Mouse (Mus musculus) liver, embryonic 16.5 days (tissue): ENCODE results near the gene Ager. TPM values are rescaled to one million over a fixed set of nuclear protein-coding genes. Genes with fewer than 3 reads are reported as not detected.
A peak's percentile ranks its signal among the peaks of the same experiment; 100 is the strongest.

Experiments used
- ATAC-seq: fragments of 200-750 bp; cut with Nextera tagmentation; 2 replicates; pipeline ENCODE4 v1.8.0; 2017; ENCODE audit warnings: low read depth, mild to moderate bottlenecking, moderate number of reproducible peaks, moderate library complexity
- H3K27ac ChIP-seq: fragments of 300-500 bp; sonication (generic); 2 replicates; pipeline ENCODE4 v1.5.1; 2014; ENCODE audit warnings: mild to moderate bottlenecking, low read length
- H3K27me3 ChIP-seq: fragments of 300-500 bp; sonication (generic); 2 replicates; pipeline ENCODE4 v1.6.1; 2014; ENCODE audit warnings: low read depth, low read length, mixed read lengths; ENCODE audit not compliant: control insufficient read depth, insufficient read depth
- H3K36me3 ChIP-seq: fragments of 300-500 bp; sonication (generic); 2 replicates; pipeline ENCODE4 v1.6.1; 2014; ENCODE audit warnings: mild to moderate bottlenecking; ENCODE audit not compliant: control insufficient read depth, insufficient read depth
- H3K4me1 ChIP-seq: fragments of 300-500 bp; sonication (generic); 2 replicates; pipeline ENCODE4 v1.6.1; 2014; ENCODE audit warnings: low read depth, low read length, mixed read lengths; ENCODE audit not compliant: control insufficient read depth
- H3K4me2 ChIP-seq: fragments of 300-500 bp; sonication (generic); 2 replicates; pipeline ENCODE4 v1.6.1; 2014; ENCODE audit warnings: low read depth, low read length, mixed read lengths
- H3K4me3 ChIP-seq: fragments of 300-500 bp; sonication (generic); 2 replicates; pipeline ENCODE4 v1.5.1; 2014; ENCODE audit warnings: low read depth, mild to moderate bottlenecking, low read length
- H3K9ac ChIP-seq: fragments of 300-500 bp; sonication (generic); 2 replicates; pipeline ENCODE4 v1.6.1; 2014; ENCODE audit warnings: low read depth, low read length
- H3K9me3 ChIP-seq: fragments of 300-500 bp; sonication (generic); replicated peaks from 2 replicates; pipeline ENCODE4 v1.6.1; 2016; ENCODE audit warnings: low read length; ENCODE audit not compliant: control insufficient read depth
- WGBS: fragments of 180-500 bp; shearing (Covaris S2); extraction: QIAGEN DNeasy Blood & Tissue Kit; methylation state at CpG from one replicate; pipeline ENCODE4 v1.1.7; 2014; ENCODE audit not compliant: insufficient replicate concordance; 5-methylcytosine and 5-hydroxymethylcytosine counted together
- polyA plus RNA-seq: library from polyadenylated mRNA; unstranded; fragments of >200 nt; fragmentation: Nextera tagmentation; extraction: Ambion mirVana; gene quantifications from 2 replicates; pipeline ENCODE4 v1.2.1, GENCODE M21; 2015

The Ager gene
- 0.57 and 0.77 TPM in 2 replicates for polyA plus RNA-seq

GRCm38 (mm10) chr17:34597566-34598095, at the start of gene Ager:
TSS of gene Ager (plus strand) at chr17:34597862.
- Histone ChIP-seq H3K4me3 (no peak within 1 kb of the TSS), H3K36me3 (peaks cover 19% of the 10 kb centered on the region), H3K27me3 (no peaks in the 10 kb centered on the region), H3K4me1 (peaks cover 39% of the 10 kb centered on the region), H3K4me2 (no peak within 1 kb of the TSS), H3K27ac (no peak within 1 kb of the TSS), H3K9me3 (no peaks in the 10 kb centered on the region), H3K9ac (no peak within 1 kb of the TSS)
- WGBS, result 26% methylated on average over 6 of the region's 6 CpGs
- no peak for ATAC-seq

GRCm38 (mm10) chr17:34549156-34549555, 48.5 kb upstream of the Ager start:
- Histone ChIP-seq H3K9me3 (no peaks in the 10 kb centered on the region), H3K4me2 (no peak overlapping the region), H3K4me1 (no peaks in the 10 kb centered on the region), H3K9ac (no peak overlapping the region), H3K27me3 (no peaks in the 10 kb centered on the region), H3K4me3 (no peak overlapping the region), H3K27ac (no peak overlapping the region), H3K36me3 (no peaks in the 10 kb centered on the region)
- no peak for ATAC-seq
- WGBS, result 73% methylated on average over 3 of the region's 3 CpGs

- WGBS, result 35% methylated on average over 2 of the region's 2 CpGs
- H3K4me1 ChIP-seq, result no peaks in the 10 kb centered on the region
- no peak overlapping the region for H3K27ac ChIP-seq
- H3K36me3 ChIP-seq, result no peaks in the 10 kb centered on the region
- no peaks in the 10 kb centered on the region for H3K9me3 ChIP-seq
- H3K4me3 ChIP-seq, result no peak overlapping the region
- H3K27me3 ChIP-seq, result no peaks in the 10 kb centered on the region
- H3K4me2 ChIP-seq, result no peak overlapping the region
- ATAC-seq, result no peak
- no peak overlapping the region for H3K9ac ChIP-seq
These were observed 47.8 kb upstream of the Ager start for GRCm38 (mm10) chr17:34549843-34550242.

GRCm38 (mm10) chr17:34555483-34555882, 42.2 kb upstream of the Ager start:
- Histone ChIP-seq H3K4me2 (no peak overlapping the region), H3K4me1 (peaks cover 2% of the 10 kb centered on the region; the same call in 1 of the 2 replicates), H3K9me3 (no peaks in the 10 kb centered on the region), H3K9ac (no peak overlapping the region), H3K27ac (no peak overlapping the region), H3K27me3 (no peaks in the 10 kb centered on the region), H3K4me3 (no peak overlapping the region), H3K36me3 (no peaks in the 10 kb centered on the region)
- no peak for ATAC-seq
- 11% methylated on average over 5 of the region's 5 CpGs for WGBS

- no peaks in the 10 kb centered on the region for H3K27me3 ChIP-seq
- H3K9me3 ChIP-seq, result no peaks in the 10 kb centered on the region
- no peak for ATAC-seq
- H3K9ac ChIP-seq, result no peak overlapping the region
- H3K4me1 ChIP-seq, result peaks cover 2% of the 10 kb centered on the region; the same call in 1 of the 2 replicates
- H3K4me2 ChIP-seq, result no peak overlapping the region
- no peak overlapping the region for H3K27ac ChIP-seq
- H3K36me3 ChIP-seq, result no peaks in the 10 kb centered on the region
- H3K4me3 ChIP-seq, result no peak overlapping the region
- WGBS, result 48% methylated on average over 8 of the region's 8 CpGs
These were observed 41.3 kb upstream of the Ager start for GRCm38 (mm10) chr17:34556406-34556805.

- WGBS, result 54% methylated on average over 11 of the region's 11 CpGs
These were observed 40.3 kb upstream of the Ager start for GRCm38 (mm10) chr17:34557411-34557810.

GRCm38 (mm10) chr17:34559116-34559515, 38.5 kb upstream of the Ager start:
- peaks cover 2% of the 10 kb centered on the region for H3K4me1 ChIP-seq
- no peak overlapping the region for H3K4me3 ChIP-seq
- ATAC-seq, result no peak
- no peak overlapping the region for H3K9ac ChIP-seq
- no peak overlapping the region for H3K4me2 ChIP-seq
- H3K9me3 ChIP-seq, result no peaks in the 10 kb centered on the region
- H3K36me3 ChIP-seq, result no peaks in the 10 kb centered on the region
- no peaks in the 10 kb centered on the region for H3K27me3 ChIP-seq
- no peak overlapping the region for H3K27ac ChIP-seq
- WGBS, result 73% methylated on average over 7 of the region's 7 CpGs

More at GRCm38 (mm10) chr17:34557411-34557810, 40.3 kb upstream of the Ager start:
- H3K27me3 ChIP-seq, result no peaks in the 10 kb centered on the region
- H3K4me1 ChIP-seq, result peaks cover 2% of the 10 kb centered on the region
- H3K9me3 ChIP-seq, result no peaks in the 10 kb centered on the region
- H3K4me3 ChIP-seq, result no peak overlapping the region
- no peak overlapping the region for H3K4me2 ChIP-seq
- H3K9ac ChIP-seq, result no peak overlapping the region
- no peak overlapping the region for H3K27ac ChIP-seq
- no peaks in the 10 kb centered on the region for H3K36me3 ChIP-seq
- no peak for ATAC-seq

GRCm38 (mm10) chr17:34559895-34560294, 37.8 kb upstream of the Ager start:
- ATAC-seq, result 0 out of 2 replicates have a peak, but pooled peaks have one; percentile 32
- Histone ChIP-seq H3K27me3 (no peaks in the 10 kb centered on the region), H3K36me3 (no peaks in the 10 kb centered on the region), H3K4me2 (no peak overlapping the region), H3K4me3 (no peak overlapping the region), H3K27ac (no peak overlapping the region), H3K4me1 (peaks cover 2% of the 10 kb centered on the region), H3K9ac (no peak overlapping the region), H3K9me3 (no peaks in the 10 kb centered on the region)
- WGBS, result 31% methylated on average over 15 of the region's 15 CpGs

GRCm38 (mm10) chr17:34560438-34560837, 37.2 kb upstream of the Ager start:
- Histone ChIP-seq H3K9me3 (no peaks in the 10 kb centered on the region), H3K36me3 (no peaks in the 10 kb centered on the region), H3K4me3 (no peak overlapping the region), H3K27ac (no peak overlapping the region), H3K27me3 (no peaks in the 10 kb centered on the region), H3K9ac (no peak overlapping the region), H3K4me2 (no peak overlapping the region), H3K4me1 (peaks cover 2% of the 10 kb centered on the region)
- ATAC-seq, result no peak
- WGBS, result 74% methylated on average over 6 of the region's 6 CpGs
